Mouse (Mus musculus) hindbrain, embryonic 16.5 days (tissue): Measurements from ENCODE around the gene BC025446. TPM values are rescaled to one million over a fixed set of nuclear protein-coding genes. Genes with fewer than 3 reads are reported as not detected.

Experiments used
- ATAC-seq: fragments of 200-750 bp; cut with Nextera tagmentation; 2 replicates; pipeline ENCODE4 v1.8.0; 2017; ENCODE audit warnings: moderate TSS enrichment, moderate library complexity
- H3K27ac ChIP-seq: fragments of 300-500 bp; sonication (generic); 2 replicates; pipeline ENCODE4 v1.5.1; 2014; ENCODE audit warnings: low read depth, mild to moderate bottlenecking, control low read depth, low read length, moderate library complexity
- H3K27me3 ChIP-seq: fragments of 300-500 bp; sonication (generic); replicated peaks from 2 replicates; pipeline ENCODE4 v1.6.1; 2014; ENCODE audit warnings: low read length; ENCODE audit not compliant: control insufficient read depth, insufficient read depth
- H3K36me3 ChIP-seq: fragments of 300-500 bp; sonication (generic); 2 replicates; pipeline ENCODE4 v1.6.1; 2014; ENCODE audit warnings: mild to moderate bottlenecking, low read length, moderate library complexity, mixed read lengths; ENCODE audit not compliant: control insufficient read depth, insufficient read depth
- H3K4me1 ChIP-seq: fragments of 300-500 bp; sonication (generic); 2 replicates; pipeline ENCODE4 v1.6.1; 2014; ENCODE audit warnings: low read depth, low read length; ENCODE audit not compliant: control insufficient read depth, insufficient read depth
- H3K4me2 ChIP-seq: fragments of 300-500 bp; sonication (generic); 2 replicates; pipeline ENCODE4 v1.6.1; 2014; ENCODE audit warnings: mild to moderate bottlenecking, low read length, control low read depth, moderate library complexity
- H3K4me3 ChIP-seq: fragments of 300-500 bp; sonication (generic); 2 replicates; pipeline ENCODE4 v1.5.1; 2014; ENCODE audit warnings: mild to moderate bottlenecking, low read length, control low read depth, moderate library complexity
- H3K9ac ChIP-seq: fragments of 300-500 bp; sonication (generic); 2 replicates; pipeline ENCODE4 v1.6.1; 2014; ENCODE audit warnings: low read depth, mild to moderate bottlenecking, control low read depth, low read length, moderate library complexity
- H3K9me3 ChIP-seq: fragments of 300-500 bp; sonication (generic); 2 replicates; pipeline ENCODE4 v1.6.1; 2014; ENCODE audit warnings: mild to moderate bottlenecking, low read length, moderate library complexity; ENCODE audit not compliant: control insufficient read depth
- WGBS: fragments of 180-500 bp; shearing (Covaris S2); extraction: QIAGEN DNeasy Blood & Tissue Kit; methylation state at CpG from one replicate; pipeline ENCODE4 v1.1.7; 2014; 5-methylcytosine and 5-hydroxymethylcytosine counted together
- polyA plus RNA-seq: library from polyadenylated mRNA; unstranded; fragments of >200 nt; fragmentation: Nextera tagmentation; extraction: Ambion mirVana; gene quantifications from 2 replicates; pipeline ENCODE4 v1.2.1, GENCODE M21; 2015

The BC025446 gene
- polyA plus RNA-seq, 1 experiment from 2014 or later, result not detected

DNA sequence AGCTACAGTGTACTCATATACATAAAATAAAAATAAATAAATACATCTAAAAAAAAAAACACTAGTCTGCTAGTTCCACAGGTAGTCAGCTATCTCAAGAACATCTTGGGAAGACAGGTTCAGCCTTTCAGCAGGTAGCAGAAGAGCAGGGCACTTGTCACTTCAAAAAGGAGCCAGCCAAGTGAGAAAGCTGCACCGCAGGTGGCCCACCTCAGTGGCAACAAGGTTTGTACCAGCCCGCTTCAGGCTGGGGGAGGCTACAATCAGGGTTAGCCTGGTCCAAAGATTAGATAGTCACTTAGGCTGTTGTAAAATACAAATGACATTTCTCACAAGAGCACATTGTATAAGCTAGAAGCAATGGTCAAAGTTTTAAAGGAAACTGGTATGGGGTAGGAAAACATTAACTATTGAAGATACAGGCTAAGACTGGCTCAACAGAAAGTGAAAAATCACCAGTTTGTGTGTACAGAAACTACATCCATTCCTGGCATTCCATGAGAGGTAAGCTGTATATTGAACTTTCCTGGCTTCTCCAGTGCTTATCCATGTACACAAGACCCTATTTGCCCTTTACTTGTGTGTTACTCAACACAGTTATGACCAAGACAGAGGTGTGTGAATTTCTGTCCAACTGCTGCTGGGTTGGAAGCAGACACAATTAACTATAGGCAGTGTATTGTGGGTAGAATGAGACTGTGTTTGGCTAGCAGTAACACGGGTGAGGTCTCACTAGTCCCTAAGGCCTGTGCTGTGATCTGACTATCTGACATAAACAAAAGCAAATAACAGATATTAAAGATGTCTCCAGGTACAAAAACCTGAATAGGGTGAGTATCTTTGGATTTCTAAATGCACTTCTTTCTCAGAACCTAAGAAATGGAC is 26.8 kb downstream of the BC025446 start:
- no peak overlapping the region for H3K4me3 ChIP-seq
- no peak overlapping the region for H3K4me2 ChIP-seq
- no peaks in the 10 kb centered on the region for H3K36me3 ChIP-seq
- 72% methylated on average over 3 of the region's 3 CpGs for WGBS
- no peak overlapping the region for H3K27ac ChIP-seq
- H3K4me1 ChIP-seq, result no peaks in the 10 kb centered on the region
- no peaks in the 10 kb centered on the region for H3K9me3 ChIP-seq
- no peak for ATAC-seq
- H3K9ac ChIP-seq, result no peak overlapping the region
- no peaks in the 10 kb centered on the region for H3K27me3 ChIP-seq

DNA sequence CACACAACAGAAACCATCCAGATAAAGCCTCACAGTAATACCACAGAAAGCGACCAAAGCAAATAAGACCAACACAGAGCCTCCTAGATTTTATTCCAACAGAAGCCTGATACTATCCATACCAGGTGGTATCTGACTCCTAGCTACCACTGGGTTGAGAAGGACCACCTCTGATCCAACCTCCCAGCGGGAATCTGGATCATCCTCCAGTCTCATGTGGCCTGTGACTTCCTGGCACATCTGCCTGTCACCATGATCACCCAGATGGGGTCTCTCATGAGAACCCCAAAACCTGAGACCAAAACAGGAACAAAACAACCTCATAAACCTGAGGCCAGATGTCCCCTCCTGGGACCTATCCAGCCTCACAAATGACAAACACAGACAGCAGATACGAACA is 38.5 kb downstream of the BC025446 start:
- Histone ChIP-seq H3K36me3 (no peaks in the 10 kb centered on the region), H3K27ac (no peak overlapping the region)
- no peak for ATAC-seq

DNA sequence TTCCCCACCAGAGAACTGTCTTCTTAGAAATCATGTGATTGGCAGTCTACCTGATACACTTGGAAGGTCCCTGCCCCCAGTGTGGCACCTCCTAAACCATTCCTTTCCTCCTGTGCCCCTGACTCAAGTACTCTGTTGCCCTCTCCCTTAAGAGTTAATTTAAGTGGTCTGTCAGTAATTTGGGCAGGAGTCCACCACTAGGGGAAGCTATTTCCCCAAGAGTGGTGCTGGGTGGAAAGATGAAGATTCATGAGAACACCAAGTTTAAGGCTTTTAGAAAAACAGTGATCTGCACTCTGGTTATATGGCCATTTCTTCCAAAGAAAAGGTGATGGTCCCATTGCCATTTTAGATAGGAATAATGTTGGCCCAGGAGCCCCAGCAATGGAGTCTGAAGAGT is 49.7 kb downstream of the BC025446 start:
- H3K9me3 ChIP-seq, result no peaks in the 10 kb centered on the region
- H3K4me2 ChIP-seq, result no peak overlapping the region
- no peaks in the 10 kb centered on the region for H3K36me3 ChIP-seq
- H3K4me3 ChIP-seq, result no peak overlapping the region
- H3K27ac ChIP-seq, result no peak overlapping the region
- no peaks in the 10 kb centered on the region for H3K27me3 ChIP-seq
- H3K4me1 ChIP-seq, result no peaks in the 10 kb centered on the region
- ATAC-seq, result no peak
- H3K9ac ChIP-seq, result no peak overlapping the region

More for the DNA sequence above, 38.5 kb downstream of the BC025446 start:
- no peaks in the 10 kb centered on the region for H3K4me1 ChIP-seq
- H3K27me3 ChIP-seq, result no peaks in the 10 kb centered on the region
- H3K4me3 ChIP-seq, result no peak overlapping the region
- H3K9me3 ChIP-seq, result no peaks in the 10 kb centered on the region
- WGBS, result 84% methylated on average over 3 of the region's 3 CpGs
- H3K9ac ChIP-seq, result no peak overlapping the region
- H3K4me2 ChIP-seq, result no peak overlapping the region

DNA sequence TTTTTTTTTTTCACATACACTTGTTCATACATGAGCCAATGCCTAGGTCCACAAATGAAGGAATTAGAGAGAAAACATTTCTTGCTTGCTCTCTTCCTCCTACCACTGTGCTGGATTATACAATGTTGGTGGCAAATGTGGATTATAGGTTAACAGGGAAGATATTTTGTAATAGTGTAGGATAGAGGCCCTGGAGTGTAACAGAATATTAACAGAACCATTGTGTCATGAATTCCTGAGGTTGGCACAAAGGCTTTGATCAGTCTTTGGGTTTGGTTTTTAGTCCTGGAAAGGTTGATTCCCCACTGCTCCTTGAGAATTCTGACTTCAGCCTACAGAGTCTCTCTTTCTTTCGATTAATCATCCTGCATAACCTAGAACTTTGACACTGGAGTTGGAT is 50.5 kb downstream of the BC025446 start:
- no peaks in the 10 kb centered on the region for H3K27me3 ChIP-seq
- H3K4me1 ChIP-seq, result no peaks in the 10 kb centered on the region
- H3K36me3 ChIP-seq, result no peaks in the 10 kb centered on the region
- H3K9me3 ChIP-seq, result no peaks in the 10 kb centered on the region
- WGBS, result 84% methylated on average over 1 of the region's 1 CpGs
- H3K27ac ChIP-seq, result no peak overlapping the region
- no peak overlapping the region for H3K4me3 ChIP-seq
- no peak overlapping the region for H3K4me2 ChIP-seq
- no peak for ATAC-seq
- H3K9ac ChIP-seq, result no peak overlapping the region

DNA sequence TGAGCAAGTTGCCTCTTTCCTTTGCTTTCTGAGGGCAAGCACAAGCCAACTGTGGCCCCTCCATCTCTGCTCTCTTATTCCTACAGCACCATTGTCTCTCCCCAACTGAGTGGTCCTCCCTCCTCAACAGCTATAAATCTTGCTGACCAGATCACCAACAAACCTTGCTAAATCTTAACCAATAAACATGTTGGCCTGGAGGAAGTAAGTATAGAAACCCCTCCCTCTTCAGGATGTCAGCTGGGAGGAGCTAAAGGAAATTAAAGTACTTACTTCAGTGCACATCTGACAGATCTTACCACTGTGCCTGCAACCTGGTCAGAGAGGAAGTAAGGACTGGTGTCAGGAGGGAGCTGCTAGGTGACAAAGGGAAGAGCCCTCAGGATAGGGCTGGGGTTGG is 51.9 kb downstream of the BC025446 start, which contains the start of gene Ly6f:
TSS of gene Ly6f (plus strand) at position 301 of the 400 bp plus-strand sequence.
- no peak for ATAC-seq
- H3K27me3 ChIP-seq, result no peaks in the 10 kb centered on the region
- no peaks in the 10 kb centered on the region for H3K9me3 ChIP-seq
- H3K9ac ChIP-seq, result no peak within 1 kb of the TSS
- H3K4me3 ChIP-seq, result no peak within 1 kb of the TSS
- no peak within 1 kb of the TSS for H3K27ac ChIP-seq
- no peaks in the 10 kb centered on the region for H3K36me3 ChIP-seq
- H3K4me2 ChIP-seq, result no peak within 1 kb of the TSS
- no peaks in the 10 kb centered on the region for H3K4me1 ChIP-seq

DNA sequence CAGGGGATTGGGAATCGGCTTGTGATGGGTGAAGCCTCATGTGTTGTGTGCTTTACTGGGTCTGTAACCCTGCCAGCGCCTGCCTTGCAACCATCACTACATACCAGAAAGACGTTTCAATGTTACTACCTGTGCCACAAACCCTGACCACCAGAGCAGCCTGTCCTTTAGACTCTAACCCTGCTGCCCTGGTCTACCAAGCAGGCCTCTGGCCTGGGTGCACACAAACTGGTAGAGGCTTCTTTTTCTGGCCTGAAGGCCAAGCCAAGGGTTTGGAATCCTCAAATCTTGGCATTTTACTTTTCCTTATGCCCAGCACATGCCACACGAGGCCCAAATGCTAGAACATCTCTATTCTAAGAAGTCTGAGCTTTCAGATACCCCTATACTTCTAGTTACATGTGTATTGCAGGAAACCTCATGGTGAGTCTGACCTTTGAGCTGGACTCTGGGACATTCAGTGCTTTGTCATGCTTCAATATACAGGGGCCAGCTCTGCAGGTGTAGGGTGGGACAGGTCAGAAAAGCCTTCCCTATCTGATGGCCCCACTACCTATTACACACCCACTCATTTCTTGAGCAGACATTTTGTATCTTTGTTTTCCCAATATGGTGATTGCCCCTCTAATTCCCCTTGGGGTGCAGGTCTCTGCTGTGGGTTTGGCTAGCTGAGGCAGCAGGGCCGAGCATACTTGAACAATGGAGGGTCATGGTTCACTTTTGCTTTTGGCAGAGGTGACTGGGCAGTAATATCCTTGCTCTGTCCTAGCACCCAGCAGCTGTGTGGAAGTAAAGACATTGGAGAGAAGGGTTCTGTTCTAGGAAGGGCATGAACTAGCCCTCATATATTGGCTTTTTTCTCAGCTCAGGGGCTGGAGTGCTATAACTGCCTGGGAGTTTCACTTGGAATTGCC is 53.0 kb downstream of the BC025446 start:
- H3K9ac ChIP-seq, result no peak overlapping the region
- no peaks in the 10 kb centered on the region for H3K27me3 ChIP-seq
- H3K4me2 ChIP-seq, result no peak overlapping the region
- H3K4me1 ChIP-seq, result no peaks in the 10 kb centered on the region
- H3K4me3 ChIP-seq, result no peak overlapping the region
- no peak overlapping the region for H3K27ac ChIP-seq
- no peaks in the 10 kb centered on the region for H3K36me3 ChIP-seq
- WGBS, result 81% methylated on average over 5 of the region's 5 CpGs
- ATAC-seq, result no peak
- no peaks in the 10 kb centered on the region for H3K9me3 ChIP-seq

DNA sequence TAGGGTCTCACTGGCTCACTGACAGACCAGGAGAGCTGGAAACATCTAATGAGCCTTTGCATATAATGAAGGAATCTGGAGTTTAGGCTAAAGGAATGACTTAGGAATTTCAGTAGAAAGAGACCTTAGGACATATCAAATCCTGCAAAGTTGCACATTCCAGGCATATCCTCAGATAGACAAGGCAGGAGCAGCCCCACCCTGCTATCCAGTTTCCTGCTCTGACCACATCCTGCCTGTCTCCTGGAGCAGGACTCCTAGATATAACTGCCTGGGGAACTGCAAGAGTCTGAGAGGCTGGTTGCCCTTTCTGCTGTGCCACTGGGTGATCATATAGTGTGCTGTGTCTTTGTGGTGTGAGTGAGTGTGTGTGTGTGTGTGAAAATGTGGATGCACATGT is 54.0 kb downstream of the BC025446 start:
- H3K9me3 ChIP-seq, result no peaks in the 10 kb centered on the region
- H3K4me3 ChIP-seq, result no peak overlapping the region
- H3K4me2 ChIP-seq, result no peak overlapping the region
- H3K4me1 ChIP-seq, result no peaks in the 10 kb centered on the region
- H3K27me3 ChIP-seq, result no peaks in the 10 kb centered on the region
- no peak overlapping the region for H3K9ac ChIP-seq
- no peak for ATAC-seq
- no peak overlapping the region for H3K27ac ChIP-seq
- no peaks in the 10 kb centered on the region for H3K36me3 ChIP-seq

DNA sequence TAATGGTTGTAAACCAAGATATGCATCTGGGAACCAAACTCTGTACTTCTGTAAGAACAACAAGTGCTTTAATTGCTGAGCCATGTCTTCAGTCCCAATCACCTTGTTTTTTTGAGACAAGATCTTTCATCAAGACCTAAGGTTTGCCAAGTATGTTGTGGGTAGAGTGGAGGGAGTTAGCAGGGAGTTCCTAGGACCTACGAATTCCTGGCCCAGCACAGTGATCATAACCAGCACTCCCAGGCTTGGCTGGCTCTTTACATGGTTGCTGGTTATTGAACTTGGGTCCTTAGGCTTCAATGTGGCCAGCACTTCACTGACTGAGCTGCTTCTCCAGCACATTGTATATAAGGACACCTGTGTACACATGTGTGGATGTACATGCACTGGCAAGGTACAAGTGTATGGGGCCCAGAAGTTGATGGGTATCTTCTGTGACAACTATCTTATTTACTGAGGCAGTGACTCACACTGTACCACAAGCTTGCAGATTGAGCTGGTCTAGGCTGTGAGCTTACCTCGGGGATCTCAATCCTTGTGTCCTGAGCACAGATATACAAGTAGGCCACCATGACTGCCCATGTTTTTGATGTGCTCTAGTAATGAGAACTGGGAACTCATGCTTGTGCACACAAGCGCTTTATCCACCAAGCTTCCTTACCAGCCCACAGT is 54.7 kb downstream of the BC025446 start:
- H3K4me1 ChIP-seq, result no peaks in the 10 kb centered on the region
- ATAC-seq, result no peak
- no peaks in the 10 kb centered on the region for H3K27me3 ChIP-seq
- no peak overlapping the region for H3K4me3 ChIP-seq
- no peak overlapping the region for H3K27ac ChIP-seq
- no peaks in the 10 kb centered on the region for H3K9me3 ChIP-seq
- 84% methylated on average over 3 of the region's 3 CpGs for WGBS
- no peak overlapping the region for H3K9ac ChIP-seq
- no peak overlapping the region for H3K4me2 ChIP-seq
- no peaks in the 10 kb centered on the region for H3K36me3 ChIP-seq

DNA sequence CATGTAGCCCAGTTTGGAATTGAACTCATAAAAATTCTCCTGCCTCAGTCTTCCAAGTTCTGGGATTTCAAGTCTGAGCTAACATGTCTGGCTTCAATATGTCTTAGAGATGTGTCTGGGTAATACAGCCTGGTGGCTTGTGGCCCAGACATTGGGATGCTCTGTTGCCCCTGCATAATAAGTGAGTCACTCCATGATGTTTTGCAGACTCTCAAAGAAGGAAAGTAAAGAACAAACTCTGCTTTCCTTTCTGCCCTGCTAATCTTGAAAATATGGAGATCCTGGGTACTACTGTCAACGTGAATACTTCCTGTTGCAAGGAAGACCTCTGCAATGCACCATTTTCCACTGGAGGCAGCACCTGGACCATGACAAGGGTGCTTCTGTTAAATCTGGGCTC is 55.2 kb downstream of the BC025446 start:
- H3K9ac ChIP-seq, result no peak overlapping the region
- H3K27ac ChIP-seq, result no peak overlapping the region
- no peaks in the 10 kb centered on the region for H3K4me1 ChIP-seq
- no peak overlapping the region for H3K4me2 ChIP-seq
- ATAC-seq, result no peak
- no peaks in the 10 kb centered on the region for H3K36me3 ChIP-seq
- H3K4me3 ChIP-seq, result no peak overlapping the region
- no peaks in the 10 kb centered on the region for H3K9me3 ChIP-seq
- 75% methylated on average over 1 of the region's 1 CpGs for WGBS
- no peaks in the 10 kb centered on the region for H3K27me3 ChIP-seq
